Mouse (Mus musculus) kidney, embryonic 16.5 days (tissue): Measurements from ENCODE around the gene Tnpo1. TPM values are rescaled to one million over a fixed set of nuclear protein-coding genes. Genes with fewer than 3 reads are reported as not detected.

Experiments
- ATAC-seq: fragments of 200-750 bp; cut with Nextera tagmentation; 2 replicates; pipeline ENCODE4 v1.8.0; 2017; ENCODE audit warnings: moderate TSS enrichment; ENCODE audit not compliant: low FRiP score, low TSS enrichment
- H3K27ac ChIP-seq: fragments of 300-500 bp; sonication (generic); 2 replicates; pipeline ENCODE4 v1.5.1; 2014; ENCODE audit warnings: low read length
- H3K27me3 ChIP-seq: fragments of 300-500 bp; sonication (generic); 2 replicates; pipeline ENCODE4 v1.6.1; 2014; ENCODE audit warnings: low read length, control low read depth, mixed read lengths; ENCODE audit not compliant: insufficient read depth
- H3K36me3 ChIP-seq: fragments of 300-500 bp; sonication (generic); 2 replicates; pipeline ENCODE4 v1.6.1; 2014; ENCODE audit warnings: low read length, control low read depth, mixed read lengths; ENCODE audit not compliant: insufficient read depth
- H3K4me1 ChIP-seq: fragments of 300-500 bp; sonication (generic); 2 replicates; pipeline ENCODE4 v1.6.1; 2014; ENCODE audit warnings: low read length, control low read depth, mixed read lengths; ENCODE audit not compliant: insufficient read depth
- H3K4me2 ChIP-seq: fragments of 300-500 bp; sonication (generic); replicated peaks from 2 replicates; pipeline ENCODE4 v1.6.1; 2014; ENCODE audit warnings: low read depth, low read length
- H3K4me3 ChIP-seq: fragments of 300-500 bp; sonication (generic); 2 replicates; pipeline ENCODE4 v1.5.1; 2014; ENCODE audit warnings: mild to moderate bottlenecking, low read length
- H3K9ac ChIP-seq: fragments of 300-500 bp; sonication (generic); replicated peaks from 2 replicates; pipeline ENCODE4 v1.6.1; 2014; ENCODE audit warnings: low read length
- H3K9me3 ChIP-seq: fragments of 300-500 bp; sonication (generic); 2 replicates; pipeline ENCODE4 v1.6.1; 2016; ENCODE audit warnings: low read length, control low read depth
- WGBS: fragments of 180-500 bp; shearing (Covaris S2); extraction: QIAGEN DNeasy Blood & Tissue Kit; methylation state at CpG from one replicate; pipeline ENCODE4 v1.1.7; 2014; 5-methylcytosine and 5-hydroxymethylcytosine counted together
- polyA plus RNA-seq: library from polyadenylated mRNA; unstranded; fragments of >200 nt; fragmentation: Nextera tagmentation; extraction: Ambion mirVana; gene quantifications from 2 replicates; pipeline ENCODE4 v1.2.1, GENCODE M21; 2015

Gene Tnpo1
- 65.4 and 67.7 TPM in 2 replicates for polyA plus RNA-seq

- Histone ChIP-seq H3K4me3 (peak within 1 kb of the TSS; percentile 99), H3K27ac (peak within 1 kb of the TSS; percentile 97), H3K4me1 (peaks cover 16% of the 10 kb centered on the region), H3K36me3 (peaks cover 10% of the 10 kb centered on the region), H3K9ac (peak within 1 kb of the TSS; percentile 100), H3K27me3 (no peaks in the 10 kb centered on the region), H3K9me3 (no peaks in the 10 kb centered on the region), H3K4me2 (peak within 1 kb of the TSS; percentile 82)
- peak; percentile 95 for ATAC-seq
- under 1% methylated on average over 69 of the region's 75 CpGs for WGBS
These were observed at the start of gene Tnpo1 for GRCm38 (mm10) chr13:98926213-98926957. Gene Tnpo1 (minus strand): TSS chr13:98926384.

DNA sequence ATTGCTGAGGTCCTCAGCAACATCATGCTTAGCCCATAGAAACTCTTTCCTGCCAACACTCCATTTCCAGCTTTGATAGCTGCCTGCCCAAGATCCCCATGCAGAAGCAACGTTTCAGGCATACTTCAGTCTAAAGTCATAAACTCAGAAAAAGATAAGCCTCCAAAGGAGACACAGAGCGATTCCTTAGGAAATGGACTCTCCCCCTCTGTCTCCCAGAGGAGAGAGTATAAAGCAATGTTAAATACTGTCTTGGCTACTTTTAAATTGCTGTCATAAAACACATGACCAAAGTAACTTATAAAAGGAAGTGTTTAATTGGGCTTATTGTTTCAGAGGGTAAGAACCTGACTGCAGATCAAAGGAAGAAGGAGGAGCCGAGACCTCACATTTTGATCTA lies 45.9 kb upstream of the Tnpo1 start:
- Histone ChIP-seq H3K36me3 (no peaks in the 10 kb centered on the region), H3K9ac (no peak overlapping the region), H3K27me3 (no peaks in the 10 kb centered on the region), H3K9me3 (peaks cover 4% of the 10 kb centered on the region; the same call in 1 of the 2 replicates), H3K4me2 (no peak overlapping the region), H3K4me3 (no peak overlapping the region), H3K27ac (no peak overlapping the region), H3K4me1 (peaks cover 5% of the 10 kb centered on the region; the same call in 1 of the 2 replicates)
- no peak for ATAC-seq
- 63% methylated on average over 3 of the region's 3 CpGs for WGBS

GRCm38 (mm10) chr13:98971641-98972040 lies 45.5 kb upstream of the Tnpo1 start:
- Histone ChIP-seq H3K9ac (no peak overlapping the region), H3K36me3 (no peaks in the 10 kb centered on the region), H3K27ac (no peak overlapping the region), H3K4me1 (peaks cover 5% of the 10 kb centered on the region; the same call in 1 of the 2 replicates), H3K4me3 (no peak overlapping the region), H3K9me3 (peaks cover 4% of the 10 kb centered on the region; the same call in 1 of the 2 replicates), H3K27me3 (no peaks in the 10 kb centered on the region), H3K4me2 (no peak overlapping the region)
- WGBS = 50% methylated on average over 5 of the region's 5 CpGs
- no peak for ATAC-seq

GRCm38 (mm10) chr13:98968517-98968916 lies 42.3 kb upstream of the Tnpo1 start:
- WGBS = 65% methylated on average over 4 of the region's 4 CpGs
- H3K27me3 ChIP-seq = no peaks in the 10 kb centered on the region
- H3K4me1 ChIP-seq = peaks cover 5% of the 10 kb centered on the region; the same call in 1 of the 2 replicates
- H3K36me3 ChIP-seq = no peaks in the 10 kb centered on the region
- H3K4me2 ChIP-seq = no peak overlapping the region
- H3K9me3 ChIP-seq = no peaks in the 10 kb centered on the region
- H3K9ac ChIP-seq = no peak overlapping the region
- ATAC-seq = no peak
- 0 out of 2 replicates have a peak overlapping the region, but pooled peaks have one; percentile 24 for H3K27ac ChIP-seq
- no peak overlapping the region for H3K4me3 ChIP-seq

GRCm38 (mm10) chr13:98967942-98968341 lies 41.8 kb upstream of the Tnpo1 start:
- Histone ChIP-seq H3K27ac (no peak overlapping the region), H3K4me1 (peaks cover 5% of the 10 kb centered on the region; the same call in 1 of the 2 replicates), H3K9me3 (no peaks in the 10 kb centered on the region), H3K4me2 (no peak overlapping the region), H3K9ac (no peak overlapping the region), H3K27me3 (no peaks in the 10 kb centered on the region), H3K36me3 (no peaks in the 10 kb centered on the region), H3K4me3 (no peak overlapping the region)
- WGBS = 87% methylated on average over 6 of the region's 6 CpGs
- no peak for ATAC-seq

GRCm38 (mm10) chr13:98966583-98966982 lies 40.4 kb upstream of the Tnpo1 start:
- no peaks in the 10 kb centered on the region for H3K36me3 ChIP-seq
- 89% methylated on average over 5 of the region's 5 CpGs for WGBS
- H3K4me1 ChIP-seq = peaks cover 5% of the 10 kb centered on the region; the same call in 1 of the 2 replicates

GRCm38 (mm10) chr13:98963612-98964011 lies 37.4 kb upstream of the Tnpo1 start:
- Histone ChIP-seq H3K4me3 (no peak overlapping the region), H3K27me3 (no peaks in the 10 kb centered on the region), H3K9ac (no peak overlapping the region), H3K4me2 (no peak overlapping the region), H3K27ac (no peak overlapping the region), H3K36me3 (no peaks in the 10 kb centered on the region), H3K9me3 (no peaks in the 10 kb centered on the region), H3K4me1 (no peaks in the 10 kb centered on the region; the same call in 1 of the 2 replicates)
- no peak for ATAC-seq
- WGBS = 86% methylated on average over 1 of the region's 1 CpGs

More at GRCm38 (mm10) chr13:98966583-98966982, 40.4 kb upstream of the Tnpo1 start:
- Histone ChIP-seq H3K4me2 (no peak overlapping the region), H3K27ac (no peak overlapping the region), H3K9ac (no peak overlapping the region), H3K9me3 (no peaks in the 10 kb centered on the region), H3K27me3 (no peaks in the 10 kb centered on the region), H3K4me3 (no peak overlapping the region)
- no peak for ATAC-seq

DNA sequence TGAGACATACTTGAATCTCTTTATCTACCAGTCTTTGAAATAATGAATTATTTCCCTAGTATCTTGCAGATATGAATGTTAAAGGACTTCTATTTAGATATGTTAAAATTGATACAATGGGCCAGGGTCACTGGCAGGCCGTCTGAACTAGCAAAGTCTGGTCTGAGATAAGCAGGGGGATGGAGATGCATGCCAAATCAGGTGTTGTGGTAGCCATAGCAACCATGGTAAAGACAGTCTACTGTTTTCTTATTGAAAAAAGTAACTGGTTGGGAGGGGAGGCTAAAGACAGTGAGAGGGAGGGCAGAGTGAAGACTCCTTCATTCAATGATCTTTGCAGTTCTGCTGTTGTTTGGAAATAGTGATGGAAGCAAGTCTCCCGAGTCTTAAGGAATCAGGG lies 32.0 kb upstream of the Tnpo1 start:
- Histone ChIP-seq H3K4me1 (no peaks in the 10 kb centered on the region), H3K36me3 (no peaks in the 10 kb centered on the region)

DNA sequence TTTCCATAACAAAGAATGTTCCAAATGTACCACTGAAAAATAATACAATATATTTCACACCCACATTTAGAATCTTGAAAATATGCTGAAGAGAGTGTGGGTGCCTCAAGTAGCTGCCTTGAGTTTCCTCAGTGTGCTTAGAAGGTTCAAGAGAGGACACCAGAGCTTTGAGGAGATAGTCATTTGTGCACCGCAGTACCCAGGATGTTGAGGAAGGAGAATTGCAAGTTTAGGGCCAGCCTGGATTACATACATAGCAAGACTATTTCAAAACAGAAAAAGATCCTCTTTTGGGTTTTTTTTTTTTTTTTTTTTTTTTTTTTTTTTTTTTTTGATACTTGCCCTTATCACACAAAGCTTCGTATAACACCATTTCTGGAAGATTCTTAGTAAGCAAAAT lies 30.0 kb upstream of the Tnpo1 start:
- Histone ChIP-seq H3K4me2 (no peak overlapping the region), H3K36me3 (no peaks in the 10 kb centered on the region), H3K4me3 (no peak overlapping the region), H3K4me1 (peaks cover 5% of the 10 kb centered on the region; the same call in 1 of the 2 replicates), H3K9ac (no peak overlapping the region), H3K27me3 (no peaks in the 10 kb centered on the region), H3K27ac (no peak overlapping the region), H3K9me3 (no peaks in the 10 kb centered on the region)
- WGBS = 85% methylated on average over 2 of the region's 2 CpGs
- ATAC-seq = no peak

More for the DNA sequence above, 32.0 kb upstream of the Tnpo1 start:
- H3K27ac ChIP-seq = no peak overlapping the region
- 65% methylated on average over 2 of the region's 2 CpGs for WGBS
- H3K4me3 ChIP-seq = no peak overlapping the region
- H3K9ac ChIP-seq = no peak overlapping the region
- no peaks in the 10 kb centered on the region for H3K27me3 ChIP-seq
- no peak for ATAC-seq
- no peaks in the 10 kb centered on the region for H3K9me3 ChIP-seq
- H3K4me2 ChIP-seq = no peak overlapping the region

GRCm38 (mm10) chr13:98955676-98956075 lies 29.5 kb upstream of the Tnpo1 start:
- Histone ChIP-seq H3K9me3 (no peaks in the 10 kb centered on the region), H3K4me1 (peaks cover 5% of the 10 kb centered on the region; the same call in 1 of the 2 replicates), H3K9ac (no peak overlapping the region), H3K36me3 (no peaks in the 10 kb centered on the region), H3K4me2 (no peak overlapping the region), H3K4me3 (no peak overlapping the region), H3K27me3 (no peaks in the 10 kb centered on the region), H3K27ac (no peak overlapping the region)
- 51% methylated on average over 6 of the region's 6 CpGs for whole genome bisulfite sequencing
- ATAC-seq = peak; percentile 77
